Mouse (Mus musculus) retina, adult 2 months (tissue): ENCODE measurements around the gene Bnc2.

Experiments
- DNase-seq: peaks from one replicate; pipeline ENCODE4 v3.0.0-alpha.2; 2012; ENCODE audit warnings: low read depth, low spot score

Bnc2 gene

GRCm38 (mm10) chr4:84632832-84633789 lies 42.0 kb downstream of the Bnc2 start:
- DNase-seq = no peak

- DNase-seq = no peak
These were observed 47.5 kb downstream of the Bnc2 start for GRCm38 (mm10) chr4:84627616-84628015.

- no peak for DNase-seq
These were observed 51.8 kb downstream of the Bnc2 start for GRCm38 (mm10) chr4:84623312-84623711.

GRCm38 (mm10) chr4:84621785-84622184 lies 53.3 kb downstream of the Bnc2 start:
- DNase-seq = no peak

GRCm38 (mm10) chr4:84609861-84610260 lies 65.2 kb downstream of the Bnc2 start:
- DNase-seq = no peak

- no peak for DNase-seq
These were observed 70.6 kb downstream of the Bnc2 start for GRCm38 (mm10) chr4:84604461-84604860.

GRCm38 (mm10) chr4:84580260-84580952 lies 94.7 kb downstream of the Bnc2 start:
- DNase-seq = no peak

- DNase-seq = no peak
These were observed 96.8 kb downstream of the Bnc2 start for GRCm38 (mm10) chr4:84578296-84578695.

GRCm38 (mm10) chr4:84566123-84566522 lies 109.0 kb downstream of the Bnc2 start:
- no peak for DNase-seq

- DNase-seq = no peak
These were observed 129.7 kb downstream of the Bnc2 start for GRCm38 (mm10) chr4:84545204-84545871.

GRCm38 (mm10) chr4:84544646-84545045 lies 130.4 kb downstream of the Bnc2 start:
- DNase-seq = no peak

- no peak for DNase-seq
These were observed 134.5 kb downstream of the Bnc2 start for GRCm38 (mm10) chr4:84540531-84540930.

GRCm38 (mm10) chr4:84539396-84539795 lies 135.7 kb downstream of the Bnc2 start:
- no peak for DNase-seq

GRCm38 (mm10) chr4:84528886-84529789 lies 145.9 kb downstream of the Bnc2 start:
- DNase-seq = no peak

GRCm38 (mm10) chr4:84528358-84528757 lies 146.7 kb downstream of the Bnc2 start:
- DNase-seq = no peak

- DNase-seq = no peak
These were observed 147.8 kb downstream of the Bnc2 start for GRCm38 (mm10) chr4:84527066-84527933.

- DNase-seq = no peak
These were observed 151.3 kb downstream of the Bnc2 start for GRCm38 (mm10) chr4:84523651-84524221.

GRCm38 (mm10) chr4:84523211-84523610 lies 151.9 kb downstream of the Bnc2 start:
- DNase-seq = no peak

- no peak for DNase-seq
These were observed 153.5 kb downstream of the Bnc2 start for GRCm38 (mm10) chr4:84521562-84521961.

- no peak for DNase-seq
These were observed 164.6 kb downstream of the Bnc2 start for GRCm38 (mm10) chr4:84510466-84510865.
